Mouse (Mus musculus): Measurements from ENCODE around the gene Cep112.

- TF ChIP-seq CTCF (IDR thresholded peaks at IDR 0.05; ENCODE audit: insufficient read depth, low read depth, low read length), result no peak
- no peak for TF ChIP-seq POLR2A (IDR thresholded peaks at IDR 0.05; ENCODE audit: insufficient read depth, low read depth, low read length)
These were observed 432.3 kb downstream of the Cep112 start for GRCm38 (mm10) chr11:108857254-108857653.

All from olfactory bulb, adult 2 months (tissue).